18 mouse cellular contexts compared by ENCODE assay signal in the genomic region with DNA sequence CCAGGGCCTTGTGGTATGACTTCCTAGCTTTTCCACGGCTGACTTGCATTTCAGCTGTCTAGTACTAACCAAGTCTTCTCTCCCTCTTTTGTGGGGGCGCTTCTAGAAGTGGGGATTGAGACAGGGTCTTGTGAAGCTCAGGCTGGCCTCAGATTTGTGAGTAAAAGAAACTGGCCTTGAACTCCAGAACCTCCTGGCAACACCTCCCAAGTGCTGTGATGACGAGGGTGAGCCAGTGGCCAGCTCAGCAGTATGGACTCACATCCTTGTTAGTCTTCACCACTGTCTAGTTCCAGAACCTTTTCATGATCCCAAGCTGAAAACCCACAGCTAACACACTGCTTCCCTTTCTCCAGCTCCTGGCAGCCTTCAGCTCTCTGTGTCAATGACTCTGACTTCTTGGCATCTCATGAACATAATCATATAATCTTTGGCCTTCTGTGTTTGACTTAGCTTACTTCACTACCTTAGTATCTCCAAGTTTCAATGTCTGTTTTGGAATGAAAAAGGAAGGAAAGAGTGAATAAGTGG. TPM values are rescaled to one million over a fixed set of nuclear protein-coding genes. Genes with fewer than 3 reads are reported as not detected.
A peak's percentile ranks its signal among the peaks of the same experiment; 100 is the strongest.
DNase-seq lines count a peak whose midpoint lies in the region; ATAC-seq and TF ChIP-seq lines count a peak whose summit lies in the region.
"Had no signal": no experiment of that assay in that cellular context is flagged by ENCODE, and none has a peak within 500 bp of the region (broad histone marks: within the 10 kb centered on the region; RNA-seq: fewer than 3 reads in every experiment).

No protein-coding gene starts in this region.

- TF ChIP-seq CTCF in gastrocnemius, adult 2 months (IDR thresholded peaks at IDR 0.05): no peak
- no peak for TF ChIP-seq CTCF in embryonic fibroblast, embryonic 13.5 days (IDR thresholded peaks at IDR 0.05; ENCODE audit: borderline replicate concordance, insufficient read depth, low read length)

- peak overlapping the region; percentile 97 for H3K27ac ChIP-seq in gastrocnemius, adult 2 months
- H3K27ac ChIP-seq in kidney, embryonic 16.5 days (ENCODE audit: low read length): 0 out of 2 replicates have a peak overlapping the region, but pooled peaks have one; percentile 5
- H3K27ac ChIP-seq in embryonic fibroblast, embryonic 13.5 days (ENCODE audit: insufficient read depth, low read length): peak overlapping the region; percentile 63; the same call in 1 of the 2 replicates
- H3K27ac ChIP-seq: embryonic facial prominence, embryonic 12.5 days; forebrain, embryonic 13.5 days; heart, adult 2 months; hindbrain, embryonic 14.5 days; intestine, embryonic 15.5 days had no signal

- H3K27me3 ChIP-seq in kidney, embryonic 16.5 days (ENCODE audit: insufficient read depth, low read length): no peaks in the 10 kb centered on the region
- H3K27me3 ChIP-seq: embryonic facial prominence, embryonic 12.5 days; forebrain, embryonic 13.5 days; intestine, embryonic 15.5 days had no signal

- peaks cover 38% of the 10 kb centered on the region for H3K36me3 ChIP-seq in kidney, embryonic 16.5 days (ENCODE audit: insufficient read depth, low read length)

- H3K9me3 ChIP-seq in kidney, embryonic 16.5 days (ENCODE audit: low read length): no peaks in the 10 kb centered on the region
- H3K9me3 ChIP-seq: embryonic facial prominence, embryonic 12.5 days; forebrain, embryonic 13.5 days; intestine, embryonic 15.5 days had no signal

- H3K4me2 ChIP-seq in kidney, embryonic 16.5 days (replicated peaks; ENCODE audit: low read depth, low read length): no peak overlapping the region
- H3K4me2 ChIP-seq: embryonic facial prominence, embryonic 12.5 days; forebrain, embryonic 13.5 days; hindbrain, embryonic 14.5 days; intestine, embryonic 15.5 days had no signal

- intact Hi-C loops in gastrocnemius, adult 2 months (cut with DNase I): loop anchor here (2.0 to 5.0 kb wide), 2 partner anchors 14 to 43 kb away; no protein-coding TSS in a partner anchor
- intact Hi-C loops in gastrocnemius, postnatal 36 days (cut with DNase I): no loop called here

- H3K9ac ChIP-seq in kidney, embryonic 16.5 days (replicated peaks; ENCODE audit: low read length): no peak overlapping the region
- H3K9ac ChIP-seq: embryonic facial prominence, embryonic 12.5 days; forebrain, embryonic 13.5 days; forebrain, postnatal 0 days; hindbrain, embryonic 14.5 days; intestine, embryonic 15.5 days had no signal

- no peak for DNase-seq in gastrocnemius, adult 2 months
- DNase-seq in gastrocnemius, postnatal 36 days: no peak
- no peak for DNase-seq in kidney, postnatal 4 days
- DNase-seq in ovary, adult 18-20 months (ENCODE audit: low spot score): no peak
- DNase-seq: cerebellum, adult 11-12 months; cerebellum, adult 9-10 months; cerebellum, postnatal 25 days; forebrain, postnatal 0 days; gastrocnemius, postnatal 25 days; heart, adult 2 months; heart, postnatal 14 days; kidney, adult 18-20 months had no signal

- no peak overlapping the region for H3K4me3 ChIP-seq in gastrocnemius, adult 2 months
- no peak overlapping the region for H3K4me3 ChIP-seq in kidney, embryonic 16.5 days (ENCODE audit: low read length)
- H3K4me3 ChIP-seq in embryonic fibroblast, embryonic 13.5 days (ENCODE audit: insufficient read depth, low read length): no peak overlapping the region
- H3K4me3 ChIP-seq: embryonic facial prominence, embryonic 12.5 days; forebrain, embryonic 13.5 days; heart, adult 2 months; intestine, embryonic 15.5 days had no signal

- peaks cover 12% of the 10 kb centered on the region for H3K4me1 ChIP-seq in kidney, embryonic 16.5 days (ENCODE audit: insufficient read depth, low read length)
- peaks cover 16% of the 10 kb centered on the region for H3K4me1 ChIP-seq in embryonic fibroblast, embryonic 13.5 days (ENCODE audit: control insufficient read depth, insufficient read depth, low read length)
- H3K4me1 ChIP-seq: embryonic facial prominence, embryonic 12.5 days; forebrain, embryonic 13.5 days had no signal

- ATAC-seq in kidney, embryonic 16.5 days (ENCODE audit: low FRiP score, low TSS enrichment): no peak
- ATAC-seq: forebrain, embryonic 13.5 days; forebrain, postnatal 0 days; intestine, embryonic 15.5 days had no signal

- TF ChIP-seq POLR2A in embryonic fibroblast, embryonic 13.5 days (IDR thresholded peaks at IDR 0.05; ENCODE audit: low read depth, low read length): no peak

- 75% methylated on average over 3 of the region's 3 CpGs for WGBS in kidney, embryonic 16.5 days

RNA-seq across cellular contexts. Expression of a gene that starts 7.0 kb away (rescaled TPM):
- total RNA-seq in gastrocnemius, adult 2 months (2021): 10 to 100 TPM; 21.6 to 24.3 TPM
- 10 to 100 TPM; 21.0 TPM for total RNA-seq in gastrocnemius, postnatal 36 days (2021)
- polyA plus RNA-seq in kidney, embryonic 16.5 days (2015; fragmentation: Nextera tagmentation; extraction: Ambion mirVana): 29.0 and 29.5 TPM in 2 replicates
- polyA plus RNA-seq in embryonic fibroblast, embryonic 13.5 days (2011; ENCODE audit: insufficient read length, low read depth, missing spikeins): 59.2 and 61.2 TPM in 2 replicates

RNA-seq across cellular contexts. Expression of a gene that starts 7.1 kb away (rescaled TPM):
- 10 to 100 TPM; 48.4 to 53.4 TPM for total RNA-seq in gastrocnemius, adult 2 months (2021)
- total RNA-seq in gastrocnemius, postnatal 36 days (2021): 10 to 100 TPM; 48.6 to 51.0 TPM
- 74.2 and 81.7 TPM in 2 replicates for polyA plus RNA-seq in kidney, embryonic 16.5 days (2015; fragmentation: Nextera tagmentation; extraction: Ambion mirVana)
- polyA plus RNA-seq in embryonic fibroblast, embryonic 13.5 days (2011; ENCODE audit: insufficient read length, low read depth, missing spikeins): 23.1 and 28.8 TPM in 2 replicates

RNA-seq across cellular contexts. Expression of a gene that starts 15.3 kb away (rescaled TPM):
- total RNA-seq in gastrocnemius, adult 2 months (2021): 100 to 1,000 TPM in 1 of 2 experiments, 10 to 100 TPM in 1; 88.9 to 152 TPM
- 100 to 1,000 TPM in 1 of 2 experiments, 10 to 100 TPM in 1; 89.2 to 110 TPM for total RNA-seq in gastrocnemius, postnatal 36 days (2021)
- polyA plus RNA-seq in kidney, embryonic 16.5 days (2015; fragmentation: Nextera tagmentation; extraction: Ambion mirVana): 76.1 and 84.9 TPM in 2 replicates
- 36.3 and 44.7 TPM in 2 replicates for polyA plus RNA-seq in embryonic fibroblast, embryonic 13.5 days (2011; ENCODE audit: insufficient read length, low read depth, missing spikeins)

RNA-seq across cellular contexts. Expression of a gene that starts 46.5 kb away (rescaled TPM):
- total RNA-seq in gastrocnemius, adult 2 months (2021): 10 to 100 TPM; 46.2 to 46.8 TPM
- 10 to 100 TPM; 33.0 to 39.4 TPM for total RNA-seq in gastrocnemius, postnatal 36 days (2021)
- 67.2 and 70.5 TPM in 2 replicates for polyA plus RNA-seq in kidney, embryonic 16.5 days (2015; fragmentation: Nextera tagmentation; extraction: Ambion mirVana)
- polyA plus RNA-seq in embryonic fibroblast, embryonic 13.5 days (2011; ENCODE audit: insufficient read length, low read depth, missing spikeins): 62.4 and 63.6 TPM in 2 replicates

RNA-seq across cellular contexts. Expression of a gene that starts 46.6 kb away (rescaled TPM):
- total RNA-seq in gastrocnemius, adult 2 months (2021): under 1 TPM; 0.31 to 0.69 TPM
- under 1 TPM; 0.46 to 0.89 TPM for total RNA-seq in gastrocnemius, postnatal 36 days (2021)
- 1.6 and 2.1 TPM in 2 replicates for polyA plus RNA-seq in kidney, embryonic 16.5 days (2015; fragmentation: Nextera tagmentation; extraction: Ambion mirVana)
- polyA plus RNA-seq in embryonic fibroblast, embryonic 13.5 days (2011; ENCODE audit: insufficient read length, low read depth, missing spikeins): 1.1 and 1.5 TPM in 2 replicates

Comparison
In these comparisons a context has a peak if more than half of its experiments do, and no peak if none do; other contexts are left out.
1. H3K27ac ChIP-seq: peak in every context shown above with its lines; median percentile 97 in gastrocnemius, adult 2 months; 63 in embryonic fibroblast, embryonic 13.5 days; 5 in kidney, embryonic 16.5 days.